Mouse (Mus musculus) adrenal gland, postnatal 0 days (tissue): ENCODE results near the gene Chmp3. TPM values are rescaled to one million over a fixed set of nuclear protein-coding genes. Genes with fewer than 3 reads are reported as not detected.

Experiments used
- polyA plus RNA-seq: library from polyadenylated mRNA; unstranded; fragments of >200 nt; fragmentation: Nextera tagmentation; extraction: Ambion mirVana; gene quantifications from 2 replicates; pipeline ENCODE4 v1.2.1, GENCODE M21; 2015

Chmp3 gene
- 114 and 124 TPM in 2 replicates for polyA plus RNA-seq

GRCm38 (mm10) chr6:71543686-71544499 is at the start of gene Chmp3:
Chmp3 (plus strand) TSS chr6:71543797.

Other genes starting within 250 kb of the Chmp3 start
- 0.68 and 0.84 TPM in 2 replicates for gene Smyd1, start 221.6 kb upstream of the Chmp3 start, polyA plus RNA-seq
- gene Cd8b1, start 221.0 kb upstream of the Chmp3 start, polyA plus RNA-seq = 0.08 and 0.63 TPM in 2 replicates
- gene Cd8a, start 170.4 kb upstream of the Chmp3 start, polyA plus RNA-seq = 0.30 TPM in 1 of 2 replicates, not detected in the other
- gene Rmnd5a, start 103.2 kb upstream of the Chmp3 start, polyA plus RNA-seq = 7.3 and 9.0 TPM in 2 replicates
- gene Rnf103, start 49.9 kb upstream of the Chmp3 start, polyA plus RNA-seq = 23.6 and 24.8 TPM in 2 replicates
- 15.8 and 19.5 TPM in 2 replicates for gene Kdm3a, start 89.2 kb downstream of the Chmp3 start, polyA plus RNA-seq
- gene Reep1, start 163.8 kb downstream of the Chmp3 start, polyA plus RNA-seq = 21.3 and 41.4 TPM in 2 replicates